ENCODE assay signal across 9 mouse cellular contexts in the genomic region with DNA sequence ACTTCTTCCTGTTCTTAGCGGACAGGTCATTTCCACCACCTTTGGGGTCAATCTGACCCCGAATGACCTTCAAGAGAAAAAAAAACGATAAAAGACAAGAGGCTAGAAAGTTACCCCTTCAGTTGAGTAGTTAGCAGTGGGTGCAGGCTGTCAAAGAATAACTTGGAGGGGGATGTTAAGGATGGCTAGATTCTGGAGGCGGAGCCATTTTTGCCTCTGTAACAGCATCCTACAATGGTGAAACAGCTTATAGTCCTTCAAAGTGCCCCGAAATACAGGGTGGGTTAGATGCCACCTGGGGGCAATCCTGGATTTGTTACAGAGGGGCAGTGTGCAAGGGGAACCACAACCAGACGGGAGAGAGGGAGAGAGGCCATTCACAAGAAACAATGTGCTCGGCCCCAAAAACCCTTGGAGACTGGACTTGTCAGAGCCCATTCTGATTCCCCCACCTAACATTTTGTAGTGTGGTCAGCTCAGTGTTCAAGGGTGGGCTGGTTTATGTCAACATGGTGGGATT.
DNase-seq lines count a peak whose midpoint lies in the region; ATAC-seq and TF ChIP-seq lines count a peak whose summit lies in the region.
"Had no signal": no experiment of that assay in that cellular context is flagged by ENCODE, and none has a peak within 500 bp of the region (broad histone marks: within the 10 kb centered on the region; RNA-seq: fewer than 3 reads in every experiment).

No protein-coding gene starts in this region.

- no peaks in the 10 kb centered on the region for H3K9me3 ChIP-seq in heart, embryonic 10.5 days
- no peaks in the 10 kb centered on the region for H3K9me3 ChIP-seq in stomach, embryonic 14.5 days (ENCODE audit: control insufficient read depth, low read depth, low read length)
- H3K9me3 ChIP-seq in stomach, postnatal 0 days (ENCODE audit: control insufficient read depth, low read length): no peaks in the 10 kb centered on the region
- no peaks in the 10 kb centered on the region for H3K9me3 ChIP-seq in kidney, postnatal 0 days (replicated peaks; ENCODE audit: low read length)
- H3K9me3 ChIP-seq: midbrain, embryonic 12.5 days had no signal

- no peak overlapping the region for H3K9ac ChIP-seq in stomach, embryonic 14.5 days (replicated peaks; ENCODE audit: low read depth, low read length)
- H3K9ac ChIP-seq in stomach, postnatal 0 days (ENCODE audit: low read length): no peak overlapping the region
- no peak overlapping the region for H3K9ac ChIP-seq in kidney, postnatal 0 days (ENCODE audit: low read depth, low read length)
- H3K9ac ChIP-seq: liver, embryonic 14.5 days; midbrain, embryonic 12.5 days had no signal

- WGBS in heart, embryonic 10.5 days: 82% methylated on average over 7 of the region's 7 CpGs
- WGBS in stomach, embryonic 14.5 days: 89% methylated on average over 7 of the region's 7 CpGs
- 89% methylated on average over 7 of the region's 7 CpGs for WGBS in stomach, postnatal 0 days
- WGBS in kidney, postnatal 0 days: 72% methylated on average over 7 of the region's 7 CpGs

- intact Hi-C loops in heart, postnatal 10 days (cut with DNase I): loop anchor here (2.0 to 5.0 kb wide), 5 partner anchors 183 to 969 kb away; no protein-coding TSS in a partner anchor

- peaks cover 4% of the 10 kb centered on the region; the same call in 1 of the 2 replicates for H3K27me3 ChIP-seq in heart, embryonic 10.5 days (ENCODE audit: insufficient read depth, poor library complexity, severe bottlenecking)
- no peaks in the 10 kb centered on the region for H3K27me3 ChIP-seq in stomach, embryonic 14.5 days (ENCODE audit: control insufficient read depth, insufficient read depth, low read length)
- H3K27me3 ChIP-seq in stomach, postnatal 0 days (ENCODE audit: control insufficient read depth, insufficient read depth, low read length): no peaks in the 10 kb centered on the region
- H3K27me3 ChIP-seq in kidney, postnatal 0 days (ENCODE audit: insufficient read depth, low read length): no peaks in the 10 kb centered on the region

- H3K4me2 ChIP-seq in stomach, embryonic 14.5 days (replicated peaks; ENCODE audit: low read depth, low read length): peak overlapping the region; percentile 43; the same call in 1 of the 2 replicates
- H3K4me2 ChIP-seq in stomach, postnatal 0 days (replicated peaks; ENCODE audit: low read depth): no peak overlapping the region
- H3K4me2 ChIP-seq in kidney, postnatal 0 days (ENCODE audit: low read length): no peak overlapping the region

- peaks cover 24% of the 10 kb centered on the region for H3K4me1 ChIP-seq in heart, embryonic 10.5 days
- peaks cover 12% of the 10 kb centered on the region for H3K4me1 ChIP-seq in stomach, embryonic 14.5 days (ENCODE audit: control insufficient read depth, insufficient read depth, low read length)
- H3K4me1 ChIP-seq in stomach, postnatal 0 days (replicated peaks; ENCODE audit: control insufficient read depth, insufficient read depth): no peaks in the 10 kb centered on the region
- H3K4me1 ChIP-seq in kidney, postnatal 0 days (replicated peaks; ENCODE audit: insufficient read depth, low read length): peaks cover 22% of the 10 kb centered on the region; the same call in 1 of the 2 replicates

- no peak for ATAC-seq in stomach, embryonic 14.5 days (ENCODE audit: insufficient number of reproducible peaks, insufficient read depth, low FRiP score, low read depth)
- no peak for ATAC-seq in stomach, postnatal 0 days (ENCODE audit: low FRiP score, low TSS enrichment)
- ATAC-seq in kidney, postnatal 0 days (replicated peaks; ENCODE audit: low FRiP score, low read depth): no peak

- no peaks in the 10 kb centered on the region for H3K36me3 ChIP-seq in heart, embryonic 10.5 days
- no peaks in the 10 kb centered on the region for H3K36me3 ChIP-seq in stomach, embryonic 14.5 days (ENCODE audit: control insufficient read depth, insufficient read depth, low read length)
- no peaks in the 10 kb centered on the region for H3K36me3 ChIP-seq in stomach, postnatal 0 days (ENCODE audit: control insufficient read depth, insufficient read depth, low read length)
- no peaks in the 10 kb centered on the region for H3K36me3 ChIP-seq in kidney, postnatal 0 days (ENCODE audit: insufficient read depth, low read length)
- H3K36me3 ChIP-seq: midbrain, embryonic 12.5 days had no signal

- H3K27ac ChIP-seq in heart, embryonic 10.5 days: peak overlapping the region; percentile 90
- H3K27ac ChIP-seq in stomach, embryonic 14.5 days (ENCODE audit: low read length): no peak overlapping the region
- H3K27ac ChIP-seq in stomach, postnatal 0 days (replicated peaks): no peak overlapping the region
- peak overlapping the region; percentile 71 for H3K27ac ChIP-seq in kidney, postnatal 0 days
- H3K27ac ChIP-seq: liver, embryonic 14.5 days; midbrain, embryonic 12.5 days had no signal

- no peak for TF ChIP-seq EP300 in stomach, postnatal 0 days (optimal IDR thresholded peaks at IDR 0.05)

- H3K4me3 ChIP-seq in heart, embryonic 10.5 days: no peak overlapping the region
- no peak overlapping the region for H3K4me3 ChIP-seq in stomach, embryonic 14.5 days (ENCODE audit: low read depth, low read length)
- no peak overlapping the region for H3K4me3 ChIP-seq in stomach, postnatal 0 days (ENCODE audit: low read depth, low read length)
- H3K4me3 ChIP-seq in kidney, postnatal 0 days (replicated peaks; ENCODE audit: low read depth, low read length): no peak overlapping the region

- no peak for DNase-seq in heart, embryonic 10.5 days (ENCODE audit: low spot score)
- no peak for DNase-seq in heart, postnatal 10 days
- DNase-seq in stomach, postnatal 0 days (ENCODE audit: low spot score): no peak
- no peak for DNase-seq in kidney, postnatal 0 days (ENCODE audit: low spot score)
- no peak for DNase-seq in urinary bladder, postnatal 36 days (ENCODE audit: low spot score in 2 of 2)
- no peak for DNase-seq in adipocyte (ENCODE audit: low spot score)

- no peak for TF ChIP-seq CTCF in stomach, postnatal 0 days (IDR thresholded peaks at IDR 0.05; ENCODE audit: low read depth)
- TF ChIP-seq CTCF in kidney, postnatal 0 days (IDR thresholded peaks at IDR 0.05; ENCODE audit: low read depth): no peak

Comparison
In these comparisons a context has a peak if more than half of its experiments do, and no peak if none do; other contexts are left out.
1. H3K27ac ChIP-seq: peak in heart, embryonic 10.5 days (single experiment) and kidney, postnatal 0 days (single experiment); none in stomach, embryonic 14.5 days (single experiment) and stomach, postnatal 0 days (single experiment).